Mouse (Mus musculus) heart, postnatal 14 days (tissue): Measurements from ENCODE around the gene Cnnm4. TPM values are rescaled to one million over a fixed set of nuclear protein-coding genes. Genes with fewer than 3 reads are reported as not detected.

Experiments used
- DNase-seq, 2 experiments: peaks; one replicate each; pipeline ENCODE4 v3.0.0; 2021 to 2022
- intact Hi-C: fragments of 180-260 bp; cut with DNase I; formaldehyde crosslinking; loops from one replicate; pipeline ENCODE4 v1.15.1; 2025
- total RNA-seq, 2 experiments: library from RNA; stranded (reverse); gene quantifications; 2 replicates each; pipeline ENCODE4 v1.2.3; 2021

The Cnnm4 gene
- total RNA-seq, 2 experiments from 2014 or later, result 3.4 to 4.1 TPM

- DNase-seq, result peak; percentile 33 to 46
- intact Hi-C loops, result loop anchor here (2.0 kb wide), 1 partner anchor 25 kb away; the partner anchor contains the start of gene Lman2l
Measured at GRCm38 (mm10) chr1:36469811-36470444, 1.5 kb upstream of the Cnnm4 start.

DNA sequence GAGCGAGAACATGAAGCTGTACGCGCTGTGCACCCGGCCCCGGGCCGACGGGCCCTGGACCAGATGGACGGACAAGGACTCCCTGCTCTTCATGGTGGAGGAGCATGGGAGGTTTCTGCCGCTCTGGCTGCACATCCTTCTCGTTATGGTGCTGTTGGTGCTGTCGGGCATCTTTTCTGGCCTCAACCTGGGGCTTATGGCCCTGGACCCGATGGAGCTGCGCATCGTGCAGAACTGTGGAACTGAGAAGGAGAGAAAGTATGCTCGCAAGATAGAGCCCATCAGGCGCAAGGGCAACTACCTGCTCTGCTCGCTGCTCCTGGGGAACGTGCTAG, 653 bp downstream of the Cnnm4 start:
- no peak for DNase-seq
- intact Hi-C loops, result loop anchor here (2.0 kb wide), 1 partner anchor 103 kb away; the partner anchor contains the start of gene Kansl3

GRCm38 (mm10) chr1:36473211-36473780, 1.9 kb downstream of the Cnnm4 start:
- DNase-seq, result no peak
- intact Hi-C loops, result loop anchor here (2.0 kb wide), 1 partner anchor 104 kb away; the partner anchor contains the start of gene Kansl3

DNA sequence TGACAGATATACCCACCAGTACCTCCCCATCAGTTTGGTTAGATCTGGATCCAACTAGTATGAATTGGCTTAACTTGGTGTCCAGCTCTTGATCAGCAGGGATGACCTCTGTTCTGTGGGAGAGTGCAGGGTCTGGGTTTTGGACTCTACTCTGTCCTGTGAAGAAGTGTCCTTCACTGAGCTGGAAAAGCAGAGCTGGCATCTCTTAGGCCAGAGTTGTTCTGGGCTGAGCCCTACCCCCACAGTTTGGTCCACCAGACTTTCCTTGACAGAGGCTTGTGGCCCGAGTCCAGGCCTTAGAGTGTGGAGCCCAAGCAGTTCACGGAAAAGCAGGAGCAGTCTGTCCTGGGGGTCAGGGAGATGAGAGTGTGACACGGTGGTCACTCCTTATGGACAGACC, 3.2 kb downstream of the Cnnm4 start:
- intact Hi-C loops, result no loop called here
- DNase-seq, result no peak

DNA sequence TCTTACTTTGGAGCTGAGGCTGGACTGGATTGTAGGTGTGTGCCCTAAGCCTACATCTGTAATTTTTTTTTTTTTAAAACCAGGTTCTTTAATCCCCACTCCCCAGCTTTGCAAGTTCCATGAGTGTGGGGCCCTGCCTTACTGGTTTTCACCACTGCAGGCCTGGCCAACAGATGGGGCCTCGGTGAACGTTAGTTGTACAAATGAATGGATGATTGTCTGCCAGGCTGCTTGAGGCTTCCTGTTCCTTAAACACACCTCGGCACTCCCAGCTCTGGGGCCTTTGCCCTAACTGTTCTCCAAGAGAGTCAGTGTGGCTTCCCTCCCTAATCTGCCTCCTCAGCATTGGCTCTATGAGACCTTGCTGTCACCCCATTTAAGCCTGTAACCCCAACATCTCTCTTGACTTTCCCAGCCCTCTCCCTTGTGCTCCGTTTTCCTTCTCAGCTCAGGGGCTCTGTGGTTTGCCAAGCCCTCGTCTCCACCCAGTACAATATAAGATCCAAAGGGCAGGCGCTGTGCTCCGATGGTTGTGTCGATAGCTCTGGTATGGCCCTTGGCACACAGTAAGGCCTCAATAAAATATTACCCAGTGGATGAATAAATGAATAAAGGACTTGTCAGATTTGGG, 4.2 kb downstream of the Cnnm4 start:
- intact Hi-C loops, result no loop called here
- DNase-seq, result no peak

DNA sequence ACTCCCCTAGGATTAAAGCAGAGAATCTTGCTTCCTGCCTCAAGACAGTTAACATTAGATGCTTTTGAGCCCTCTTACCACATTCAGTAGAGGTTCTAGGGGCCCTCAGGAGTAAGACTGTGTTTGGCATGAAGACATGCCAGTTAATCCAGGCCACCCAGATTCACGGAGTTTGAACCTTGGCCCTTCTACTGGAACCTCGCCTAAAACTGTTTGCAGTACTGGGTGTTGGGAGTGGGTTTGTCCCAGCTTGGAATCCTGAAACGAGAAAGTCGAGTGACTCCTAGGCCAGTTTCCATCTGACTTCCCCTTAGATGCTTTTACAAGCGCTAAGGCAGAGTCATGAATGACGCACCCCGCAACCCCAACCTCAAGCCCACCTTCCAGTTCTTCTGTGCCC, 5.0 kb downstream of the Cnnm4 start:
- no peak for DNase-seq
- intact Hi-C loops, result no loop called here

DNA sequence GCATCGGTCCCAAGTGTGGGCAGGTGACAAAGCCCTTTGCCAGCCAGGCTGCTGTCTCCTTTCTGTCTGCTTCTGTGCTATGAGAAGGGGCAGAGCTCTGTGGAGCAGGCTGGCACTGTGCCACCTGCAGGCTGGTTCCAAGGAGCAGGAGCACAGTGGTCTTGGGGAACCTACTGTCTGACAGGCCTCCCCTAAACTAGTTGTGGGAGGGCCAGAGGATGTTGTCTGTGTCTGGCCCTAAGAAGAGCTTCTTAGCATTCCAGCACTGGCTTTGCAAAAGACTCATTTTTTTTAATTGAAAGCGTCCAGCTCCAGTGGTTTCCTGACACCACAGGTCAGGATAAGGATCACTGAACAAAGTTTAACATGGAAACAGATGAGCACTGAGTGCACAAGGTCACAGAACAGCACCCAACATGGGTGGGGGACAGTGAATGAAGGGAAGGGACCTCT, 6.9 kb downstream of the Cnnm4 start:
- intact Hi-C loops, result no loop called here
- no peak for DNase-seq

- intact Hi-C loops, result no loop called here
- DNase-seq, result no peak
Measured at GRCm38 (mm10) chr1:36479903-36480899, 8.8 kb downstream of the Cnnm4 start.

DNA sequence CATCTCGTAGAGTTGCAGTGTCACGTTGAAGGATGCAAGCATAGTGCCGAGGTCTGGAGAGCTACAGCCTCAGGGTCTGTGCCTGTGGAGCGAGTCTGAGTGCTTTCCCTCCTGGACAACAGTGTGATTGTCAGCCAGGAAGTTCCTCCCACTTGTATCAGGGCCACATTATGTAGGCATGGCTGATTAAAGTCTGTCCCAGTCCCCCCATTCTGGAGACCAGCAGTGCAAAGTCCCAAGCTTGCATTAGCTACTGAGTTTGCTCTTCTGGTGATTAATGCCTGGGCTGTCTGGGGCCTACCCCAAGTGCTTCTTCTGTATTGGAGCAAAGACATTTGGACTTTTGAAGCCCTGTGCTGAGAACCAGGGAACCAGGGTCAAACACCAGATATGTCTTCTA, 12.4 kb downstream of the Cnnm4 start:
- DNase-seq, result no peak
- intact Hi-C loops, result no loop called here

DNA sequence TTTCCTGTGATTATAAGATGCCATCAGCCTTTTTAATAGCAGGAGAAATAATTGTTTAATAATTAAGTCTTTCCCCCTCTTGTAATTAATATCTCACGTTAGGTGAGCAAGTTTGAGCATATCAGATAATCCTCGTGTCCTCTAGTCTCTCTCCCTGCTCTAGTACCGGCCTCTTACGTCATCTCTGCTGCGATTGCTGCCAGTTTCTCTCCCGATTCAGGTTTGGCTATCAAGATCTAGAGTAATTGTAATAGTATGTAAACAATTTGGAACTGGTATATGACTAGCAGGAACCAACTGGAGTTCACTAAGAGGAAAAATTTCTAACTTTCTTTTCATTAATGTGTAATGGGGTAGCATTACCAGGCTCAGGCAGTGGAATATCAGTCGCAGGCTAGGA, 13.7 kb downstream of the Cnnm4 start:
- no peak for DNase-seq

GRCm38 (mm10) chr1:36487111-36487510, 15.7 kb downstream of the Cnnm4 start:
- intact Hi-C loops, result no loop called here
- no peak for DNase-seq

More for the DNA sequence above, 13.7 kb downstream of the Cnnm4 start:
- intact Hi-C loops, result no loop called here

DNA sequence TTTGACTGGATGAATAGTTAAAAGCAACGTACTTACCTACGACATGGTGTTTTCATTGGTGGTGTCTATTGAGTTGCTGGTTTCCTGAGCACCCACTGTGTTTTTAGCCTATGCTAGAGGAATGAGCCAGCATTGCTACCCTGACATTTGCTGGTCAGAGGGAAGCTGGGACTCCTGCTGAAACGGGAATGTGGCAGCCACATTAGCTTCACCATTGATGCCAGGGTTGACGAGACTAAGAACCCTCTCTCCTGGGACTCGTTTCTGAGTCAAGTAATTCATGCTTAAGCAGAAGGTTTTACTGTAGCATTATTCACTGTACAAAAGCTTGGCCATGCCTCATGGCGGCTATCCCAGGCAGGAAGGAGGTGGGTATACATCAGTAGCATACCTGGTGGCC, 18.2 kb downstream of the Cnnm4 start:
- DNase-seq, result no peak
- intact Hi-C loops, result loop anchor here (5.0 kb wide), 2 partner anchors 47 to 122 kb away; partner anchors contain the start of gene Kansl3

- intact Hi-C loops, result loop anchor here (2.0 to 5.0 kb wide), 3 partner anchors 50 to 168 kb away; partner anchors contain the start of gene Kansl3
- DNase-seq, result peak; percentile 72 to 78
Measured at GRCm38 (mm10) chr1:36492416-36493139, 21.2 kb downstream of the Cnnm4 start.

DNA sequence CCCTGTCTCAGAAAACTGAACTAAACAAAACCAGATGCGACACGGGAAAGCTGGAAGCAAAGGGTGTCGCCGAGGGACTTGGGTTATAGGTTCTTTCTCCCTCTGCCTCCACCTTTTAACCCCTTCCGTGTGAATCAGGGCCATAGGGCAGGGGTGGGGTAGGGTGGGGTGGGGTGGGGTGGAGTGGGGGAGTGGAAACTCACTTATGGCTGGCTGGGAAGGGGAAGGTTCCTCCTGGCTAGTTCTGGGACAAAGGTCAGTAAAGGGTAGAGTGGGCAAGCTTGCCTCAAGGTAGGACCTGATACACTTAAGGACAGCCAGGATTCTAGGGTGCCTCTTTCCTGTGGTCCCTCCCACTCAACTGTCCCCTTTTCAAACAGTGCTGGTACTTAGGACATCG, 21.9 kb downstream of the Cnnm4 start:
- intact Hi-C loops, result loop anchor here (2.0 to 5.0 kb wide), 3 partner anchors 51 to 168 kb away; partner anchors contain the start of gene Kansl3
- no peak for DNase-seq

- no peak for DNase-seq
- intact Hi-C loops, result no loop called here
Measured at GRCm38 (mm10) chr1:36496719-36497118, 25.3 kb downstream of the Cnnm4 start.

- intact Hi-C loops, result no loop called here
Measured at GRCm38 (mm10) chr1:36497312-36497711, 25.9 kb downstream of the Cnnm4 start.

DNA sequence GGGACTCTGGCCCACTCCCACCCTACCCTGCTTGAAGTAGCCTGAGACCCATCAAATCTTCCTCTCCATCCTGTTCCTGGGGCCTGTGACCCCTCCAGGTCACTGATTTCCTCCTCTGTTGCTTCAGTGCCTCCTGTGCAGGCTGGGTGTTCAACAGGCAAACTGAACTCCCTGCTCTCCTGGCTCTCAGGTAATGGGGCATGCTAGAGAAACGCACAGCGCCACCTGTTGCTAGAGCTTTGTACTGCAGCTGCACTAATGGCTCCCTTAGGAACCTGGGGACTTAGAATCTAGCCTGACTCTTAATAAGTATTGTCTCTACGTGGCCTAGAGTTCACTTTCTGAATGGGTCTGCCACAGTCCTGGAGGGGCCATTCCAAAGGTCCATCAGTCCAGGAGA, 29.8 kb downstream of the Cnnm4 start:
- intact Hi-C loops, result loop anchor here (2.0 kb wide), 1 partner anchor 178 kb away; no protein-coding TSS in a partner anchor
- peak; percentile 76 to 86 for DNase-seq

More at GRCm38 (mm10) chr1:36497312-36497711, 25.9 kb downstream of the Cnnm4 start:
- DNase-seq, result no peak

DNA sequence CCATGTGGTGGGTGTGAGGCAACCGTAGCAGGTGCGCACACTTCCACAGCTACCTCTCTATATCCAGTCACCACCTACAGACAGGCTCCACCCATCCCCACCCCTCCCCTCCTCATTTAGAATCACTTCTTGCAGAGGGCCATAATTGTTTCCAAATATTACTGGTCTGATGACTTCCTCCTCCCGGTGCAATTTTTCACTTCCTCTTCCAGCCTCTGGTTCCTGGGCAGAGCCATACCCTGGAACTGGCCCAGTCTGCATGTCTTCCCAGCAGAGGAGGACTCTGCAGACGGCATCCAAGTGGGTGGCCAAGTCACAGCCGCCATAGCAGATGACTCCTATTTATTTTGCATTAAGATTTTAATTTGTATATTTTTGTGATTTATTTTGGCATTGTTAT, 36.8 kb downstream of the Cnnm4 start:
- intact Hi-C loops, result no loop called here
- DNase-seq, result no peak

DNA sequence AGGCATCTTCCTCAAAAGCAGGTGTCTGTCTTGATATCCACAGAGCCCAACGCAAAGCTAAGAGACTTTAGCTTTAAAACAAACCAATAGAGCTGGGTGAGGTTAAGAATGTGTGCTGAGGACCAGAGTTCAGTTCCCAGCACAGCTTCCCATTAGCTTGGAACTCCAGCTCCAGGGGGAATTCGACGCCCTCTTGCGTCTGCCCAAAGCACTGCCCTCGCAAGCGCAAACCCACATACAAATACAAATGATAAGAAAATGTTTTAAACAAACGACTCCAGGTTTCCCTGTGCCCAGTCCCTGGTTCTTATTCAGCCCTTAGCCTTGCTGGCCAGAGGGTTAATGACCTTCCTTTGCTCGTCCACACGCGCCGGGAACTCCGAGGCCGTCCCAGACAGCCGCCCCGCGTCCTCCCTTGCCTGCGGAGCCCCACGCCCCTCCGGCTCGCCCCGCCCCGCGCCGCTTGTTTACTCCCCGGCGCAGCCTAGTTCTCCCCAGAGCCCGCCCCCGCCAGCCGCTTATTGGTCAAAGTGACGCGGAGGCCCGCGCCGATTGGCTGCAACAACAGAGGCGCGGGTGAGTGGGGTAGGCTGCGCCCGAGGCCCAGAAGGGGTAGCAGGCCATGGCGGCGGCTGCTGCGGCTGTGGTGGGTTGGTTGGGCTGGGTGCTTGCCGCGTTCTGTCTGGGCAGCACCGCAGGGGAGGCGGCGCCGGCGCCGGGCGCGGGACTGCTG, 40.0 kb downstream of the Cnnm4 start, which contains the start of gene Cnnm3:
Cnnm3 (plus strand) TSS at position 579 of the 733 bp plus-strand sequence.
- intact Hi-C loops, result no loop called here
- peak; percentile 100 for DNase-seq
